Mouse (Mus musculus): ENCODE results near the gene Osbpl10.

DNA sequence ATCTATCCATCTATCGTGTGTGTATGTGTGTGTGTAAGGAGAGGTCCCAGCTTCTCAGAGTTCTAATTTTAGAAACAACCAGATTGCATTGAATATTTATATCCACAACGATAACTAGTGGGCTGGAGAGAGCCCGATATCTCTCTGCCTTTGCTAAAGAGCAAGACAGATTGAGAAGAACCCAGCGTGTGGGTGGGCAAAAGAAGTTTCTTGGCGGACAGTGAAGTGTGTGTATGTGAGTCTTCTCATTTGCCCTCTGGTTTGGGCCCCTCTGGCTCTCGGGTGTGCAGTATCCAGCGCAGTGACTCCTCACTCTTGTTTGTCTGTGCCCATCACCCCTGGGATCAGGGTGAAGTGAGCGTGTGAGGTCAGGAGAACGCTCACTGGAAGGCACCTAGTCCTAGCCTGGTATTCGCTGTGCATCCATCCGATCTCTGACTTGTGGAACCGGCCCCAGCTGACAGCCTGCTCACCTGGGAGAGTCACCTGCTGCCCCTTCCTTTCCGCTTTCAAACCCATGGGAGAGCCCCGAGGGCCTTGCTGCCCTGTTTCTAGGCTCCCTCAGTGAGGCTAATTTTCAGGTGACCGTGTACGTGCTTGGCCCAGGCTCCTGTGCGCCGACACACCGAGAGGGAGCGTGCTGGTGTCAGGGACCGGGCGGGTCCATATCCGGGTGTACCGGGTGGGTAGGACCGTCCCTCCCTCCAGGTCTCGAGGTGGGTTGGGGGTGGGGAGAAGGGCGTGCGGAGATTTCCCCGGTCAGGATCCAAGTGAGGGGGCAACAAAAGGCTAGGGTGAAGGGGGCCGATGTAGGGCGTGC is 698 bp upstream of the Osbpl10 start:
- TF ChIP-seq CTCF (IDR thresholded peaks at IDR 0.05; ENCODE audit: low read depth) (no peak), EP300 (IDR thresholded peaks at IDR 0.05; ENCODE audit: low read depth) (no peak)

Data from heart, postnatal 0 days (tissue).